9 mouse cellular contexts compared by ENCODE assay signal in genomic region chr15:11065528-11066171, GRCm38 (mm10). TPM values are rescaled to one million over a fixed set of nuclear protein-coding genes. Genes with fewer than 3 reads are reported as not detected.
DNase-seq lines count a peak whose midpoint lies in the region; ATAC-seq lines count a peak whose summit lies in the region.
"Had no signal": no experiment of that assay in that cellular context is flagged by ENCODE, and none has a peak within 500 bp of the region (broad histone marks: within the 10 kb centered on the region; RNA-seq: fewer than 3 reads in every experiment).

No protein-coding gene starts in this region.

- DNase-seq in kidney, adult 9 months, result no peak
- DNase-seq in limb, embryonic 11.5 days (ENCODE audit: low spot score), result peak; percentile 26
- DNase-seq in right cerebral cortex, postnatal 36 days (ENCODE audit: low spot score in 2 of 2), result no peak
- no peak for DNase-seq in spleen, adult 18-20 months
- no peak for DNase-seq in left cerebral cortex, postnatal 14 days (ENCODE audit: low spot score in 2 of 2)

- intact Hi-C loops in left cerebral cortex, postnatal 14 days (cut with DNase I), result no loop called here

- peak overlapping the region; percentile 97 for H3K27ac ChIP-seq in kidney, embryonic 16.5 days (ENCODE audit: low read length)
- H3K27ac ChIP-seq in forebrain, embryonic 15.5 days (replicated peaks), result peak overlapping the region; percentile 31; the same call in 1 of the 2 replicates
- no peak overlapping the region; the same call in 1 of the 2 replicates for H3K27ac ChIP-seq in limb, embryonic 11.5 days (replicated peaks; ENCODE audit: low read depth, low read length)
- peak overlapping the region; percentile 58; the same call in 1 of the 2 replicates for H3K27ac ChIP-seq in neural tube, embryonic 14.5 days (ENCODE audit: low read depth, low read length)

- H3K9me3 ChIP-seq in kidney, embryonic 16.5 days (ENCODE audit: low read length), result no peaks in the 10 kb centered on the region
- H3K9me3 ChIP-seq in forebrain, embryonic 15.5 days, result no peaks in the 10 kb centered on the region
- H3K9me3 ChIP-seq in limb, embryonic 11.5 days (ENCODE audit: control insufficient read depth, low read length), result no peaks in the 10 kb centered on the region
- H3K9me3 ChIP-seq in neural tube, embryonic 14.5 days (ENCODE audit: control insufficient read depth, low read length), result no peaks in the 10 kb centered on the region
- H3K9me3 ChIP-seq: G1E had no signal

- ATAC-seq in kidney, embryonic 16.5 days (ENCODE audit: low FRiP score, low TSS enrichment), result no peak
- peak; percentile 12; the same call in 1 of the 2 replicates for ATAC-seq in forebrain, embryonic 15.5 days (replicated peaks)
- ATAC-seq in limb, embryonic 11.5 days (ENCODE audit: insufficient number of reproducible peaks, low FRiP score, low TSS enrichment, low read depth), result no peak
- ATAC-seq in neural tube, embryonic 14.5 days (ENCODE audit: low read depth), result peak; percentile 19; the same call in 1 of the 2 replicates

- H3K4me2 ChIP-seq in kidney, embryonic 16.5 days (replicated peaks; ENCODE audit: low read depth, low read length), result peak overlapping the region; percentile 77
- peak overlapping the region; percentile 50 for H3K4me2 ChIP-seq in forebrain, embryonic 15.5 days (replicated peaks)
- H3K4me2 ChIP-seq in limb, embryonic 11.5 days (ENCODE audit: low read depth, severe bottlenecking), result peak overlapping the region; percentile 53
- peak overlapping the region; percentile 42 for H3K4me2 ChIP-seq in neural tube, embryonic 14.5 days (ENCODE audit: low read depth, low read length)

- H3K4me1 ChIP-seq in kidney, embryonic 16.5 days (ENCODE audit: insufficient read depth, low read length), result peaks cover 30% of the 10 kb centered on the region
- peaks cover 25% of the 10 kb centered on the region for H3K4me1 ChIP-seq in forebrain, embryonic 15.5 days
- peaks cover 13% of the 10 kb centered on the region for H3K4me1 ChIP-seq in limb, embryonic 11.5 days (ENCODE audit: control insufficient read depth, insufficient read depth, low read length)
- H3K4me1 ChIP-seq in neural tube, embryonic 14.5 days (ENCODE audit: control insufficient read depth, insufficient read depth, low read length), result peaks cover 9% of the 10 kb centered on the region; the same call in 1 of the 2 replicates

- H3K4me3 ChIP-seq in kidney, embryonic 16.5 days (ENCODE audit: low read length), result peak overlapping the region; percentile 52
- peak overlapping the region; percentile 24 for H3K4me3 ChIP-seq in forebrain, embryonic 15.5 days
- peak overlapping the region; percentile 28 for H3K4me3 ChIP-seq in limb, embryonic 11.5 days (ENCODE audit: low read depth, low read length)
- H3K4me3 ChIP-seq in neural tube, embryonic 14.5 days (ENCODE audit: low read depth, low read length), result peak overlapping the region; percentile 21

- H3K9ac ChIP-seq in kidney, embryonic 16.5 days (replicated peaks; ENCODE audit: low read length), result peak overlapping the region; percentile 72
- H3K9ac ChIP-seq in forebrain, embryonic 15.5 days (replicated peaks), result no peak overlapping the region
- H3K9ac ChIP-seq in limb, embryonic 11.5 days (ENCODE audit: low read length), result no peak overlapping the region
- H3K9ac ChIP-seq in neural tube, embryonic 14.5 days (replicated peaks; ENCODE audit: low read depth, low read length), result peak overlapping the region; percentile 22; the same call in 1 of the 2 replicates

- H3K36me3 ChIP-seq in kidney, embryonic 16.5 days (ENCODE audit: insufficient read depth, low read length), result no peaks in the 10 kb centered on the region
- no peaks in the 10 kb centered on the region for H3K36me3 ChIP-seq in forebrain, embryonic 15.5 days
- no peaks in the 10 kb centered on the region for H3K36me3 ChIP-seq in limb, embryonic 11.5 days (ENCODE audit: control insufficient read depth, insufficient read depth, low read length)
- no peaks in the 10 kb centered on the region for H3K36me3 ChIP-seq in neural tube, embryonic 14.5 days (ENCODE audit: control insufficient read depth, insufficient read depth, low read length)
- H3K36me3 ChIP-seq: G1E had no signal

- H3K27me3 ChIP-seq in kidney, embryonic 16.5 days (ENCODE audit: insufficient read depth, low read length), result no peaks in the 10 kb centered on the region
- H3K27me3 ChIP-seq in forebrain, embryonic 15.5 days, result no peaks in the 10 kb centered on the region
- H3K27me3 ChIP-seq in limb, embryonic 11.5 days (ENCODE audit: control insufficient read depth, insufficient read depth, low read length), result no peaks in the 10 kb centered on the region
- H3K27me3 ChIP-seq in neural tube, embryonic 14.5 days (ENCODE audit: control insufficient read depth, insufficient read depth, low read length), result no peaks in the 10 kb centered on the region

- 5% methylated on average over 9 of the region's 9 CpGs for WGBS in kidney, embryonic 16.5 days
- WGBS in forebrain, embryonic 15.5 days, result 6% methylated on average over 9 of the region's 9 CpGs
- 18% methylated on average over 9 of the region's 9 CpGs for WGBS in limb, embryonic 11.5 days
- WGBS in neural tube, embryonic 14.5 days, result 5% methylated on average over 9 of the region's 9 CpGs

RNA-seq across cellular contexts. Expression of gene Adamts12, which starts 1.1 kb away (rescaled TPM):
- polyA plus RNA-seq in kidney, embryonic 16.5 days (2015; fragmentation: Nextera tagmentation; extraction: Ambion mirVana), result 3.6 and 3.8 TPM in 2 replicates
- 0.74 and 1.0 TPM in 2 replicates for polyA plus RNA-seq in forebrain, embryonic 15.5 days (2015; fragmentation: Nextera tagmentation; extraction: Ambion mirVana)
- 1.7 and 1.8 TPM in 2 replicates for polyA plus RNA-seq in limb, embryonic 11.5 days (2014; fragmentation: Nextera tagmentation; extraction: Ambion mirVana)
- 2.2 and 4.1 TPM in 2 replicates for polyA plus RNA-seq in neural tube, embryonic 14.5 days (2014; fragmentation: Nextera tagmentation; extraction: Ambion mirVana)
- total RNA-seq in left cerebral cortex, postnatal 14 days (2021), result 1 to 10 TPM; 2.3 TPM
- polyA plus RNA-seq: G1E had no signal

RNA-seq across cellular contexts. Expression of gene Rxfp3, which starts 27.9 kb away (rescaled TPM):
- polyA plus RNA-seq in kidney, embryonic 16.5 days (2015; fragmentation: Nextera tagmentation; extraction: Ambion mirVana), result 0.33 and 0.37 TPM in 2 replicates
- 1.8 and 2.1 TPM in 2 replicates for polyA plus RNA-seq in forebrain, embryonic 15.5 days (2015; fragmentation: Nextera tagmentation; extraction: Ambion mirVana)
- 0.28 and 0.53 TPM in 2 replicates for polyA plus RNA-seq in limb, embryonic 11.5 days (2014; fragmentation: Nextera tagmentation; extraction: Ambion mirVana)
- polyA plus RNA-seq in neural tube, embryonic 14.5 days (2014; fragmentation: Nextera tagmentation; extraction: Ambion mirVana), result 1.2 and 1.7 TPM in 2 replicates
- 1 to 10 TPM; 3.7 to 4.7 TPM for total RNA-seq in left cerebral cortex, postnatal 14 days (2021)
- total RNA-seq: G1E had no signal
- polyA plus RNA-seq: G1E had no signal

Comparison
In these comparisons a context has a peak if more than half of its experiments do, and no peak if none do; other contexts are left out.
1. ATAC-seq: peak in forebrain, embryonic 15.5 days (single experiment) and neural tube, embryonic 14.5 days (single experiment); none in kidney, embryonic 16.5 days (single experiment) and limb, embryonic 11.5 days (single experiment).
2. H3K9ac ChIP-seq: peak in kidney, embryonic 16.5 days (single experiment) and neural tube, embryonic 14.5 days (single experiment); none in forebrain, embryonic 15.5 days (single experiment) and limb, embryonic 11.5 days (single experiment).
3. Peak in every context shown above with its lines, with median percentiles within 50 percentile points of each other: H3K4me2 ChIP-seq and H3K4me3 ChIP-seq.